Mouse (Mus musculus) left cerebral cortex, postnatal 14 days (tissue): ENCODE data around the gene Sall1. TPM values are rescaled to one million over a fixed set of nuclear protein-coding genes. Genes with fewer than 3 reads are reported as not detected.

Experiments
- DNase-seq, 2 experiments: peaks; one replicate each; pipeline ENCODE4 v3.0.0; 2021 to 2022; ENCODE audit warnings: low spot score in 2 of 2, mixed read lengths in 1 of 2
- intact Hi-C: fragments of 180-260 bp; cut with DNase I; formaldehyde crosslinking; loops from one replicate; pipeline ENCODE4 v1.15.1; 2025
- microRNA-seq, 2 experiments: library from miRNA; unstranded; fragments of <30 nt; microRNA quantifications; one replicate each; pipeline ENCODE4 v1.2.0; 2022
- total RNA-seq, 2 experiments: library from RNA; stranded (reverse); gene quantifications; 2 replicates each; pipeline ENCODE4 v1.2.3; 2021

Gene Sall1
- total RNA-seq, 2 experiments from 2014 or later: 12.1 to 13.7 TPM

DNA sequence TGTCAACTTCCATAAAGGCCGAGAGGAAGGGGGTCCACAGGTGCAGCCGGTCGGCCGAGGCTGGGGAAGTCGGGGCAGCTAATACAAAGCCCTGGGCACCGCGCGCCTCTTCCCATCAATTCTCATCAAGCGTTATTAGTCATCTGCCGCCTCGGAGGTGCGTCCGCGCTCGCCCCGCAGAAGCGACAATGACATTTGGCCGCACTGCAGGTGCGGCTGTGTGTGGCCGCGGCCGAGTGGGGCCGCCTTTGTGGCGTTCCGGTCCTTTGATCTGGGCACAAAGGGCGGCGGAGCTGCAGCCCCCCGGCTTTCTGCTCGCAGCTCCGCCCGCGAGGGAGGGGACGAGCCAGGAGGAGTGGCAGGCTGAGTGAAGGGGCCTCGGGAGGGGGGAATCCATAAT lies 37.5 kb downstream of the Sall1 start:
- no peak for DNase-seq
- intact Hi-C loops: no loop called here

DNA sequence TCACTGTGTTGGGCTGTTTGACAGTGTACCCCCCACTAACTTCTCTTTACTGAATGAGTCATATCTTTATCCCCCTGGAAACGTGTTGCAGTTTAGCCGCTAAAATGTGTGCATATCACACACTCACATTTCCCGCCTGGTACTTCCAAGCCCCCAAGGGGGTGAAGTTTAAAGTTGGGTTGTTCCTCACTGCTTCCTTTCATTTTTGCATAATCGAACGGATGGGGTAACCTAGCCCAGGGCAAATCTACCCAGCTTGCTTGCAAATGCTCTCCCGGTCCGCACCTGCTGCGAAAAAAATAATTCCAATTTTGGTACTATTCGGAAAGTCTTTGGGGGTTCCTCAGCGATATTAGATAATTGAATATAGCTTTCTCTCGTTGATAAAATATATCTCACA lies 38.2 kb downstream of the Sall1 start:
- DNase-seq: no peak
- intact Hi-C loops: no loop called here

DNA sequence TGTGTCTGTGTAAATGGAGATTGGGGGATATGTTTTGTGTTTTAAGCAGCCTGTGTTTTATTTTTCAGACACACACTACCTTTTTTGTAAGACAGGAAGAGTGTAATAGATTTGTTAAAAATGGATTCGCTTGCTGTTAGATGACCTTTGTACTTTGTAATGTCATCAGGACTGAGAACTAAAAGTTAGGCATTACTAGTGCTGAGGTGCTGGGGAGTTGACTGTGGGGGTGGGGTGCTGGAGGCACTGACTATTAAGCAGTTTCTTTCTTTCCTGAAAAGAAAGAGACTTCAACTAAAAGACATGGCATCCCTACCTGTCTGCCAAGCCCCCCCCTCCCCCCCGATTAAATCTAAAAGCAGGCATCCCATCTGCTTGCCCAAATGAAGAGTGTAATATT lies 39.9 kb downstream of the Sall1 start:
- DNase-seq: no peak
- intact Hi-C loops: no loop called here

DNA sequence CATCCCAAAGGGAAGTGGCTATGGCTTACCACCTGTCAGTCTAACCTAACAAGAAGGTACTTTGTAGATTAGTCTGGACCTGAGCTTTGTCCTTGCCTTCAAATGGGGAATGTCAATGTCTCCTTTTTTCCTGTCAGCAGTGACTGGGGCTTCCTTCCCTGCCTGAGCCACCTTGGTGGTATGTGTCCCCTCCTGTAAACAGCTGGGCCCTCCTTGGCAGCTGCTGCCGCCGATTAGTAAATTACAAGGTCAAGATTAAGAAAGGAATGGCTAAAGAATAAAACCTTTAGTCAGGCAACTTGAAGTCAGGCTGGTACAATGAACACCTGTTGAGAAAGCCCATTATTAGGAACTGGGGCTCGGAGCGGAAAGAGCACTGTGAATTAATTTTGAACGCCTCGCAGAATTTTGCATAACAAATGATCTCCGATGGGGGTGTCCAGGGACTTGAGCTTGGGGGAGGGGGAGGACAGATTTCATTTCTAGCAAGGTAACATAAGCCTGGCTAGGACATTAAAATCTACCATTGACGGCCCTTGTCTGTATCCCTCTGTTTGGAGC lies 40.5 kb downstream of the Sall1 start:
- DNase-seq: no peak
- intact Hi-C loops: no loop called here

DNA sequence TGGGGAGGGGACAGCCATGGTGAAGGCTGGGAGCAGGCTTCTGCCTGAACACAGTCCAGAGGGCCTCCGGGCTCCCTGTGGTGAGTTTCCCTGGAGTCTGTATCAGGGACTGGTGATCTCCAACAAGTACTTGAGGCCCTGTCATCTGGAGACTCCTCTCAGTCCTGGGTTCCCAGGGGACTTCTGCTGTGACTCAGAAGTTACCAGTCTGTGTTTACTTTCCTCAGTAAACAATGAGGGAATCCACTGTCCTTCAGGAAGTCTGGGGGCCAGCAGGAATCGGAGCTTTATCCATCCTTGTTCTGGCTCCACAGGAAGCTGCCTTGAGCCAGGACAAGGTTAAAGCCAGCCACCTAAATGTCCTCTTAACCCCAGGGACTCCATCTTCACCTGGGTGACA lies 41.8 kb downstream of the Sall1 start:
- intact Hi-C loops: no loop called here
- DNase-seq: no peak

DNA sequence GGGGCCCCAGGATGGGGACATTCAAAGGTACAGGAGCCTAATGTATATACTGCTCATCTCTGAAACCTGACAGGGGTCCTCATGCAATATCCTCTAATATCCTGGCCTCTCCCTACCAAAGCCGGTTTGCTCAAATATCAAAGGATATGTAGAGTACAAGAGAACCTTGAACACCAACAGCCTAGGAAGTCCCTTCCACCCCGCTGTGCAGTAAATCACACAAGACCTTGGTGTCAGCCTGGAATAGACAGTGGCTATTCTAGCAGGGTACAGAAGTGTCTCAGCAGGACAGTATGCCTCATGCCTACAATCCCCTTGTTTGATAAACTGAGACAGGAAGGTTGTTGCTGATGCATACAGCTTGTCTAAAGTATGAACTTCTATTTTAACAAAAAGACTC lies 46.7 kb downstream of the Sall1 start:
- no peak for DNase-seq
- intact Hi-C loops: no loop called here

DNA sequence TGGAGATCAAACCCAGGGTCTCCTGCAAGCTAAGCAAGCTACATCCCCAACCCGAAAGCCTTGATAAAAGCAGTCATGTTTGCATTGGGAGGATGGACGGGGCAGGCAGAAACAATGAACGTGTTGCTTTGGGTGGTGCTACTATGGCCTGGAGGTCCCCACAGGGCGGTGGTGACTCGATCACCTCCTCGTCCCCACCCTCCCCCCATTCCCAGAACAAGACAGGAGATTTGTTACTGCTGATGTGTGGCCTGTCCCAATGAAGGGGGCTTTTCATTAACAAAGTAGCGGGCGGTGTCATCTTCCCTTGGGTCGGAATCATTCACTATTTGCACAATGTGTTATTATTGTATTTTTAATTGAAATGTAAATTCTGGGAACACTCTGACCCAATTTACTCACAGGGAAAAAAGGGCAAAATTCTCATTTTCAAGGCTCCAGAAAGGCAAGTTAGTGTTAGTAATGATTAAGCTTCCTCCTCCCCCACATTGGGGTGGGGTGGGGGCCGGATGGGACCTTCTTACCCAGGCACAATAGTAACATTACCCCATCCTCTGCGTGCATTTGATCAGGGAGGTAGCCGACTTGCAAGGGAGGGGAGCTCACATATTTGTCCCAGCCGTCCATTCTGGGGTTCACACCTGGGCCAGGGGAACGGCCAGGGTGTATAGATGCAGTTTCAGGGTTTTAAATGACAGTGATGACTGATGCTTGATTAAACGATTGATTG lies 52.0 kb downstream of the Sall1 start:
- intact Hi-C loops: no loop called here
- no peak for DNase-seq

DNA sequence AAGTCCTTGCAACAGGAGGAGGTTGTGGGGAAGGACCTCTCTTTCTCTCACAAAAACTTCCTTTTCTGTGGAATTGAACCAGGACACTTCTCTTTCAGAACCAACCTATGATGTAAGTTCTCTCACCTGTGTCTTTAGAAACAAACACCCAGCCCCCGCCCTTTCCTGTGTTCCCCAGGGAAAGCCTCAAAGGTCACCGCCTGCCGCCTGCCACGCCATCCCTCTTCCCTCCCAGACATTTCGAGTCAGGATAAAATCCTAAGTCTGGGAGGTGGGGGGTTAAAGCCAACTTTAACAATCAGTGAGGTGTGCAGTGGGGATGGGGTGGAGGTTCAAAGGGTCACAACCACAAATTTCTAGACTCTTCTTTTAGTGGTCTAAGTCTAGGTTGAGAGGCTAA lies 52.8 kb downstream of the Sall1 start:
- intact Hi-C loops: no loop called here
- DNase-seq: no peak

DNA sequence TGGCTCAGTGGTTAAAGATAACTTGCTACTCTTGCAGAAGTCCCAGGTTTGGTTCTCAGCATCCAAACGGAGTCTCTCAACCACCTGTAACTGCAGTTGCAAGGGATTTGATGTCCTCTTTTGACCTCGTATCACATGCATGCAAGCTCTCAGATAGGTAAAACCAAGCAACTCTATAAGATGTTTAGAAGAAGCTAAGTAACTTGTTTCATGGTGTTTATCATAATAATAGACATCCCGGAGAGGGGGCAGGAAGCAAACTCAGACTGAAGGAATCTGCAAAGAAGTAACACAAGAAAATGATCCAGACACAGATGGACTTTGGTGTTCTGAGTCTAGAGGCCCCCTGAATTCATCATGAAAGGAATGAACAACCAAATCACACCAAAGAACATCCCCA lies 55.0 kb downstream of the Sall1 start:
- intact Hi-C loops: no loop called here

DNA sequence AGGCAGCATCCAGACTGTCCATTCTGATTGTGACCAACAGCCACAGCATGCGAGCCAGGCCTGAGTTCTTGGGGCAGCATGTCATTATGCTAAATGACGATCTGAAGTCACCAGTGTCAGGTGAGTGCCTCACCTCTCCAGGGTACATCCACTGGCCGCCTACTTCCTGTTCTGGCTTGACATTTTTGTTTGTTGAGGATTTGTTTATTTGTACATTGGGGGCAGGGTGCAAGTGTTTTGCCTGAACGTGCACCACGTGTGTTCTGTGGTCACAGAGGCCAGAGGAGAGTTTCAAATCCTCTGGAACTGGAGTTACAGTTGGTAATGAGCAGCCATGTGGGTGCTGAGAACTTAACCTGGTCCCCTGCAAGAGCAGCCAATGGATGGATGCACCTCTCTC lies 60.5 kb downstream of the Sall1 start:
- intact Hi-C loops: no loop called here
- no peak for DNase-seq

More for the DNA sequence above, 55.0 kb downstream of the Sall1 start:
- no peak for DNase-seq

Small RNA genes lying within 50 kb of the gene (microRNA-seq; reads per million reads assigned to microRNA genes)
- 0 reads per million in 2 experiments for gene Mir8110
